Mouse (Mus musculus) hindbrain, postnatal 0 days (tissue): Measurements from ENCODE around the gene Ubqln4. TPM values are rescaled to one million over a fixed set of nuclear protein-coding genes. Genes with fewer than 3 reads are reported as not detected.
A peak's percentile ranks its signal among the peaks of the same experiment; 100 is the strongest.

Experiments used
- ATAC-seq: fragments of 200-750 bp; cut with Nextera tagmentation; 2 replicates; pipeline ENCODE4 v1.8.0; 2017; ENCODE audit warnings: mild to moderate bottlenecking, moderate TSS enrichment, moderate library complexity
- DNase-seq: peaks from one replicate; pipeline ENCODE4 v3.0.0-alpha.2; 2015; ENCODE audit warnings: low spot score
- H3K27ac ChIP-seq: fragments of 300-500 bp; sonication (generic); 2 replicates; pipeline ENCODE4 v1.5.1; 2014; ENCODE audit warnings: mild to moderate bottlenecking
- H3K27me3 ChIP-seq: fragments of 300-500 bp; sonication (generic); 2 replicates; pipeline ENCODE4 v1.6.1; 2014; ENCODE audit warnings: low read length, mixed read lengths; ENCODE audit not compliant: insufficient read depth
- H3K36me3 ChIP-seq: fragments of 300-500 bp; sonication (generic); 2 replicates; pipeline ENCODE4 v1.6.1; 2014; ENCODE audit warnings: low read length, mixed read lengths; ENCODE audit not compliant: insufficient read depth
- H3K4me1 ChIP-seq: fragments of 300-500 bp; sonication (generic); 2 replicates; pipeline ENCODE4 v1.6.1; 2014; ENCODE audit warnings: antibody characterized with exemption, low read length, mixed read lengths; ENCODE audit not compliant: insufficient read depth
- H3K4me2 ChIP-seq: fragments of 300-500 bp; sonication (generic); 2 replicates; pipeline ENCODE4 v1.6.1; 2014; ENCODE audit warnings: low read depth, mild to moderate bottlenecking, low read length, moderate library complexity, mixed read lengths
- H3K4me3 ChIP-seq: fragments of 300-500 bp; sonication (generic); 2 replicates; pipeline ENCODE4 v1.5.1; 2014; ENCODE audit warnings: low read length
- H3K9ac ChIP-seq: fragments of 300-500 bp; sonication (generic); replicated peaks from 2 replicates; pipeline ENCODE4 v1.6.1; 2014; ENCODE audit warnings: mild to moderate bottlenecking, low read length, moderate library complexity, mixed read lengths
- H3K9me3 ChIP-seq: fragments of 300-500 bp; sonication (generic); 2 replicates; pipeline ENCODE4 v1.6.1; 2016; ENCODE audit warnings: low read length, mixed read lengths
- CTCF ChIP-seq: IDR thresholded peaks from 2 replicates; pipeline ENCODE4 v1.5.1; 2016; ENCODE audit warnings: antibody characterized with exemption, control low read depth, low read depth
- WGBS: fragments of 180-500 bp; shearing (Covaris S2); extraction: QIAGEN DNeasy Blood & Tissue Kit; methylation state at CpG from one replicate; pipeline ENCODE4 v1.1.7; 2014; 5-methylcytosine and 5-hydroxymethylcytosine counted together
- polyA plus RNA-seq: library from polyadenylated mRNA; unstranded; fragments of >200 nt; fragmentation: Nextera tagmentation; extraction: Ambion mirVana; gene quantifications from 2 replicates; pipeline ENCODE4 v1.2.1, GENCODE M21; 2015
- total RNA-seq: library from RNA; depleted of rRNA; stranded (reverse); fragments of >200 nt; gene quantifications from 2 replicates; pipeline ENCODE4 v1.2.3, GENCODE M21; 2014

Ubqln4 gene
- total and polyA plus RNA-seq, 2 experiments from 2014 or later, result 29.8 to 131 TPM

DNA sequence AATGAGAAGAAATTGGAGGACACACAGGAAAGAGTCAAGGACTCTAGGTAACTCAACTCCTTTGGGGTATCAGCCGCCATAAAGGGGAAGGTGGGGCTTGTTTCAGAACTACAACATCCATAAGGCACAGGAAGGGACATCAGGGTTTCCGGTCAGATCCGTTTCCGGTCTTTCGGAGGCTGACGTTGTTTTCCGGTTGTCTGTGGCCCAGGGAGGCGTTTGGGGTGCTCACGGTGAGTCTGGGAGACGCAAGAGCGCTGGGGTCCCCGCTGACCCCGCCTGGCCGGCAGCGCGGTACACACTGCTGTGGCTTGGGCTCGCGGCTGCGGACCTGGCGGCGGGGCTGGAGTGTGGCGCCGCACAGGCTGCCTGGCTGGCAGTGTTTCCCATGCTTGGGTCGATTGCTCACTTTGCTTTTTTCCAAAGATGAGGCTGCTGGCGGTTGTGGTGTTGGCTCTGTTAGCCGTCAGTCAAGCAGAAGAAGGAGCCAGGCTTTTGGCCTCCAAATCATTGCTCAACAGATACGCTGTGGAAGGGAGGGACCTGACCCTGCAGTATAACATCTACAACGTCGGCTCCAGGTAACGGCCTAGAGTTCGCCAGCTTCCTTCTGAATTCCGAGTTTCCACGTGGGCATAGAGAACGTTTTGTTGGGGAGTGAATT, 26.0 kb downstream of the Ubqln4 start:
- DNase-seq (peak; percentile 90), ATAC-seq (peak; percentile 91)
- H3K9me3 ChIP-seq, result no peaks in the 10 kb centered on the region
- peak overlapping the region; percentile 69 for H3K9ac ChIP-seq
- H3K27me3 ChIP-seq, result no peaks in the 10 kb centered on the region
- TF ChIP-seq CTCF, result no peak
- H3K4me1 ChIP-seq, result no peaks in the 10 kb centered on the region
- peak overlapping the region; percentile 80 for H3K4me2 ChIP-seq
- under 1% methylated on average over 34 of the region's 34 CpGs for WGBS
- H3K36me3 ChIP-seq, result peaks cover 13% of the 10 kb centered on the region
- H3K4me3 ChIP-seq, result peak overlapping the region; percentile 80
- H3K27ac ChIP-seq, result peak overlapping the region; percentile 62; the same call in 1 of the 2 replicates

DNA sequence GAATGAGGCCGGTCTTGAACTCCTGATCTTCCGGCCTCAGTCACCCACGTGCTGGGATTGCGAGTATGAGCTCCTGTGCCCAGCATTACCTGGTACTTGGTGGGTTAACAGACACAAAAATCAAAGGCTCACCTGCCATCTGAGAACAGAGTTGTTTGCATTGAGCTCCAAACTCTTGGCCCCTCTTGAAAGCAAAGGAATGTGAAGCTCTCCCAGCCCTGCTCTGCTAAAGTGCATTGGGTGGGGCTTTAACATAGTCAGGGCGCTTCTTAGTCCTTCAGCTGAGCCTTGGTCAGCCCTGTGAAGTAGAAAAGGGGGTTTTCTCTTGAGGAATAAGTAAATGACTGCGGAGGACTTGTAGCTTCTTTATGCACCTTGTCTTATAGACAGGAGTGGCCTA, 32.2 kb downstream of the Ubqln4 start:
- Histone ChIP-seq H3K27me3 (no peaks in the 10 kb centered on the region), H3K4me1 (no peaks in the 10 kb centered on the region), H3K9ac (no peak overlapping the region), H3K36me3 (peaks cover 42% of the 10 kb centered on the region), H3K4me2 (no peak overlapping the region), H3K27ac (no peak overlapping the region), H3K4me3 (no peak overlapping the region), H3K9me3 (no peaks in the 10 kb centered on the region)
- TF ChIP-seq CTCF, result no peak
- DNase-seq (no peak), ATAC-seq (no peak)
- 95% methylated on average over 6 of the region's 6 CpGs for WGBS

DNA sequence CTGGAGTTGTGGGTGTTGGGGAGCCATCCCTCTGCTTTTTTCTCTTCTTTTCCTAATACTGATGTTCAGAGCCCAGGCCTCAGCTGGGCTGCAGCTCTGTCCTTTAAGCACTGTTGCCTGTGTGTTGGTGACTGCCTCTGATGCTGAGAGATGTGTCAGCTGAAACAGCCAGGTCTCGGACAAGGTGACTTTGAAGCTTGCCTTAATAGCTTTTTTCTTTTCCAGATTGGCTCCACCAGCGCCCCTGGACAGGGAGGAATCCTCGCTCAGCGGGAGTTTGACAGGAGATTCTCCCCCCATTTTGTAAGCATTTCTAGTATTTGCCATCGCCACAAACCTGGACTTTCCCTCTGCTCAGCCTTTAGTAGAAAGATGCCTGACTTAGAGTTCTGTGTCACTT, 33.1 kb downstream of the Ubqln4 start:
- Histone ChIP-seq H3K4me2 (no peak overlapping the region), H3K27me3 (no peaks in the 10 kb centered on the region), H3K27ac (no peak overlapping the region), H3K4me1 (no peaks in the 10 kb centered on the region), H3K9me3 (no peaks in the 10 kb centered on the region), H3K36me3 (peaks cover 42% of the 10 kb centered on the region), H3K4me3 (no peak overlapping the region), H3K9ac (no peak overlapping the region)
- no peak for TF ChIP-seq CTCF
- ATAC-seq (no peak), DNase-seq (no peak)
- WGBS, result 94% methylated on average over 5 of the region's 5 CpGs

DNA sequence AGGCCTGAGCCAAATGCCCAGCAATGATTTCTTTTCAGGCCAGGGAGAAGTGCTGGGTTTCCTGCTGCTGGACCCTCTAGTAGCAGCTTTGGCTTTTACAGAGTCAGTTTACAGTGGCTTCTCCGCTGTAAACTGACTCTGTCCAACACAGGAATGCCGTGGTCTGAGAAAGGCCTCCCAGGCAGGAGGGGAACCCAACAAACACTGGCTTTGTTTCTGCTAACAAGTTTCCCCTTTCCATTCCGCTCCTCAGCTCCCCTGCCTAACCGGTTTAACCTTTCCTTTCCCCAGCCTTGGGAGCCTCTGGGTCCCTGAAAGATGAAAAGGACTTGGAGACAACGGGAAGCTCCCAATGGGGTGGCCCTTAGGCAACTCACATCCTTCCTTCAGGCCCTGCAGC, 36.7 kb downstream of the Ubqln4 start:
- Histone ChIP-seq H3K27me3 (no peaks in the 10 kb centered on the region), H3K4me1 (no peaks in the 10 kb centered on the region; the same call in 1 of the 2 replicates), H3K9me3 (no peaks in the 10 kb centered on the region), H3K36me3 (peaks cover 29% of the 10 kb centered on the region), H3K4me3 (no peak overlapping the region), H3K9ac (no peak overlapping the region), H3K27ac (no peak overlapping the region), H3K4me2 (no peak overlapping the region)
- WGBS, result 19% methylated on average over 5 of the region's 5 CpGs
- ATAC-seq, result no peak
- DNase-seq, result no peak
- no peak for TF ChIP-seq CTCF

DNA sequence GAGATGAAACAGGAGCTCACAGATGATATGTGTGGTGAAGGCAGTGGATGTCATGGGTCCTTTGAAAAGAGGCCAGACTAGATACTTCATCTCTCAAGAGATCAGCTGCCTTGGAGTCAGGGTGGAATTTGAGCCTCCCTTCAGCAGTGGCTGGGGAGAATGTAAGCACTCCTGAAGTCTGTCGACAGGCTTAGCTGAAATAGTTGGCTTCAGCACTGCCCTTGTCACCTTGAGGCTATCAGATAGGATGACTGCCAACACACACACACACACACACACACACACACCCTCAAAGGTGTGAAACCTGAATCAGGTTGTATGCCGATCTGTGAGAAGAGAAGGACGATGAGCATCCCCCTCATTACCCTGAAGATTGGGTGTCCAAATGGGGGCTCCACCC, 37.5 kb downstream of the Ubqln4 start:
- no peak for TF ChIP-seq CTCF
- H3K4me3 ChIP-seq, result no peak overlapping the region
- no peaks in the 10 kb centered on the region for H3K27me3 ChIP-seq
- ATAC-seq, result 0 out of 2 replicates have a peak, but pooled peaks have one; percentile 22
- H3K9me3 ChIP-seq, result no peaks in the 10 kb centered on the region
- H3K27ac ChIP-seq, result no peak overlapping the region
- 69% methylated on average over 3 of the region's 3 CpGs for whole genome bisulfite sequencing
- H3K4me2 ChIP-seq, result no peak overlapping the region
- no peaks in the 10 kb centered on the region; the same call in 1 of the 2 replicates for H3K4me1 ChIP-seq
- H3K36me3 ChIP-seq, result peaks cover 22% of the 10 kb centered on the region
- no peak overlapping the region for H3K9ac ChIP-seq
- no peak for DNase-seq

DNA sequence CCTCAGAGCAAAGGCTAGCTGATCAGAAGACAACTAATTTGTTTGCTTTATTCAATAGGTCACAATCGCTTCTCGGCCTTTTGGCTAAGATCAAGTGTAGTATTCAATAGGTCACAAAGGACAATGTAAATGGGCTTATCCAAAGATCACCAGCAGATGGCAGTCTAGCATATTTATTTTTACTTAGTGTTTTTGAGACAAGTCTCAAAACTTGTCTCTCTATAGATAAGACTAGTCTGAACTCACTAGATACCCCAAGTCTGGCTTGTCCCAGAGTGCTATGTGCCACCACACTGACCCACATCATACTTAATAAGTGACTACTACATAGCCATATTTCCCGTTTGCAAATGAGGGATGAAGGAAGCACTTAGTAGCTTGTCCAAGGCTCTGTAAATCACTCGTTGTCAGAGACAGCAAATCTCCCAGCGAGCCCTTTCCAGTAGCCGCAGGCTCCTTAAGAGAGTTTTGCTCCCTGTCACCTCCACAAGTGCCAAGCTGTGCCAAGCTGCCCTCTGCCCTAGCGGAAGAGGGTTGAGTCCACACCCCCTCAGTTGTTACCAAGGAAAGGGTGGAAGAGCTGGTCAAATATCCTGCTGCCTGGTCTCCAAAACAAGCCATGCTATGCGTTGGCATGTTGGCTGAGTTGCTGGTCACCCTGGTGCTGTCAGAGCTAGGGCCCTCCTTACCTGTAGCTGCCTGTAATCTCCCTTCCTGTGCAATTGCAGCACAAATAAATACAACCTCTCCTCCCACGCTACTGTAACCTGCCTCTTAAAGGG, 38.6 kb downstream of the Ubqln4 start:
- Histone ChIP-seq H3K36me3 (peaks cover 12% of the 10 kb centered on the region; the same call in 1 of the 2 replicates), H3K4me1 (no peaks in the 10 kb centered on the region; the same call in 1 of the 2 replicates), H3K9ac (no peak overlapping the region), H3K27me3 (no peaks in the 10 kb centered on the region), H3K4me3 (no peak overlapping the region), H3K4me2 (peak overlapping the region; percentile 23; the same call in 1 of the 2 replicates), H3K9me3 (no peaks in the 10 kb centered on the region), H3K27ac (no peak overlapping the region)
- ATAC-seq (peak; percentile 52; the same call in 1 of the 2 replicates), DNase-seq (peak; percentile 85)
- 27% methylated on average over 9 of the region's 9 CpGs for WGBS
- peak; percentile 69 for TF ChIP-seq CTCF
